Mouse (Mus musculus) heart, postnatal 25 days (tissue): ENCODE measurements around the gene Cd3e. TPM values are rescaled to one million over a fixed set of nuclear protein-coding genes. Genes with fewer than 3 reads are reported as not detected.

Experiments used
- DNase-seq: peaks from one replicate; pipeline ENCODE4 v3.0.0; 2022; ENCODE audit warnings: low spot score
- intact Hi-C: fragments of 180-260 bp; cut with DNase I; formaldehyde crosslinking; loops from one replicate; pipeline ENCODE4 v1.15.1; 2025
- total RNA-seq, 2 experiments: library from RNA; stranded (reverse); gene quantifications; 2 replicates each; pipeline ENCODE4 v1.2.3; 2021

Gene Cd3e
- total RNA-seq, 2 experiments from 2014 or later: 0.36 to 0.57 TPM

DNA sequence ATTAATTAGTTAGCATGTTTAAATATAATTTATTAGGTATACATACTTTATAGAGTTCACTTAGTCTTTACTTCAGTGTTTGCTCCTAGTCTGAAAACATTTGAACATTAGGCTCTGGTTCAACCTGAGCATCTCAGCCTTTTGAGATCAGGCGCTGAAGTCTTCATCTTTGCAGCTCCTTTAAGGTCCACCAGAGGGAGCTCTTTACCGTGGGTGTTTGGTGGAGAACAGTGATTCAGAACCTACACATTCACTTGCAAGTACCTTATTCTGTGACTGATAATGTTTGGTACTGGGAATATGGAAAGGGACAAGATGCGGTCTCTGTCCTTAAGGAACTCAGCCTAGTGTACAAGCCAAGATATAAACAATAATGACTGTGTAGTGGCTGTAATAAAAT lies 13.4 kb upstream of the Cd3e start:
- no peak for DNase-seq
- intact Hi-C loops: loop anchor here (1.0 to 2.0 kb wide), 2 partner anchors 26 to 124 kb away; no protein-coding TSS in a partner anchor

GRCm38 (mm10) chr9:45018031-45018430 lies 8.6 kb upstream of the Cd3e start:
- intact Hi-C loops: no loop called here
- DNase-seq: no peak

GRCm38 (mm10) chr9:45015841-45016240 lies 6.4 kb upstream of the Cd3e start:
- intact Hi-C loops: no loop called here
- no peak for DNase-seq

GRCm38 (mm10) chr9:45014879-45015278 lies 5.5 kb upstream of the Cd3e start:
- intact Hi-C loops: no loop called here
- DNase-seq: no peak

- intact Hi-C loops: no loop called here
- no peak for DNase-seq
Measured at GRCm38 (mm10) chr9:45011291-45011690, 1.9 kb upstream of the Cd3e start.

GRCm38 (mm10) chr9:45010461-45010860 lies 1.0 kb upstream of the Cd3e start:
- intact Hi-C loops: no loop called here
- no peak for DNase-seq

DNA sequence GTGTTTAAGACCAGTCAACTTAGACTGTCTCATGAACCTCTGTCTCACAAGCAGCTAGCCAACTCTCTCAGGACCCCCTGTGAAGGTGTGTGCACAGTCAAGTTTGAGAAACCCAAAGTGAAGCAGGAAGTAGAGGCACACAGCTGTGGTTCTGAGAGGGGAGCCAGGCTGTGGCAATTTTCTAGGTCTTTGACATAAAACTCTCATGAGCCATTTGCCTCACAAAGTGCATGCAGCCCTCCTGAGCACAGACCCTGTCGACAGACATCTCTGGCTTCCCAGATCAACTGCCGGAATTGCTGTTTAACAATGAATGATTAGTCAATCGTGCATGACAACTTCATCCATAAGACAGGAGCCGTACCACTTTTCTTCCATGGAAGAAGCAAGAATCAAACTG lies 1.1 kb downstream of the Cd3e start:
- DNase-seq: no peak
- intact Hi-C loops: no loop called here

DNA sequence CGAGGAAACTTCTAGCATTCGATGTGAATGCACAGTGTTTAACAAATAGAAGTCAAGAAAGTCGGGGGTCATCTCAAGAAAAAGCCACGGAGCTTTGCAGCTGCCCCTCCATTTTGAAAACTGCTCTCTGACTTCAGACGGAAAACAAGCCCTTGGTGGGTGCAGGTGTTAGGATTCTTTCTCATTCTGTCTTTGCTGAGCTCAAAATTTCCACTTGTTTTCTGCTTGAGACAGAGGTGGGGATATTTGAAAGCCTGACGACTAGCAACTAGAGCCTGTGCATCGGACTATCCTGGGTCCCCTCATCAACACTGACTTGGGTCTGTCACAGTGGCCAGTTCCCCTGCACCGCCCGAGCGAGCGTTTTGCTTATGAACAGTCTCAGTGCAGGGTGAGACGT lies 2.0 kb downstream of the Cd3e start:
- intact Hi-C loops: no loop called here

DNA sequence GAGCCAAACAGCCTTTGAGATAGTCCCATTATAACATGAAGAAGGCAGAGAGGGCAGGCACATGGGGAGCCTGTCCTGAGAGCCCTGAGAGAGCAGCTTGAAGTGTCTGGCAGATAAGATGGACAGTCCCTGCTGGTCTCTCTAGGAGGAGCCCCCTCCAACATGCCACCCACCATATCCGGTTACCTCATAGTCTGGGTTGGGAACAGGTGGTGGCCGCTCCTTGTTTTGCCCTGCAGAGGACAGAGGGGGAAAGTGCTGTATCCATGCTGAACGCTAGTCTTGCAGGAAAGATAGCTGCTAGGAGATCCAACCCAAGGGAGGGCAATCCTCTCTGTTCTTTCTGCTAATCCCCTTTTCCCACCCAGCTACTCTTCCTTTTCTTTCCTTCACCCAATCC lies 9.2 kb downstream of the Cd3e start:
- intact Hi-C loops: no loop called here
- DNase-seq: no peak

More for the DNA sequence above, 2.0 kb downstream of the Cd3e start:
- no peak for DNase-seq

DNA sequence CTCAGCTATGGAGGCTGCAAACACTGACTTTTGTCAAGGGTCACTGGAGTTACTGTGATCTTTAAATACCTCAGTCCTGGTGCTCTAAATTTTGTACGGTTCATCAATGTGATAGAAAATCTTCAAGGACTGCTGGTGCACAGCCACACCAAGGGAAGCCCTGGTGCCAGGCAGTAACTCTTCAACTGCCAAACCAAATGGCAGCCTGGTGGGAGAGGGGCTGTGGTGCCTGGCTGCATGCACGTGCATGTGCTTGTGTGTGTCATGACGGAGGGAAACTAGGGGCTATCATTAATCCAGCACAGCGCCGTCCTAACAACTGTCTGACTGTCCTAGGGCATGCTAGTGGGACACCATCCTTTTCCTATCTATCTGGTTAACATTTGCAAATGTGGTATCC lies 9.7 kb downstream of the Cd3e start:
- DNase-seq: no peak
- intact Hi-C loops: no loop called here

DNA sequence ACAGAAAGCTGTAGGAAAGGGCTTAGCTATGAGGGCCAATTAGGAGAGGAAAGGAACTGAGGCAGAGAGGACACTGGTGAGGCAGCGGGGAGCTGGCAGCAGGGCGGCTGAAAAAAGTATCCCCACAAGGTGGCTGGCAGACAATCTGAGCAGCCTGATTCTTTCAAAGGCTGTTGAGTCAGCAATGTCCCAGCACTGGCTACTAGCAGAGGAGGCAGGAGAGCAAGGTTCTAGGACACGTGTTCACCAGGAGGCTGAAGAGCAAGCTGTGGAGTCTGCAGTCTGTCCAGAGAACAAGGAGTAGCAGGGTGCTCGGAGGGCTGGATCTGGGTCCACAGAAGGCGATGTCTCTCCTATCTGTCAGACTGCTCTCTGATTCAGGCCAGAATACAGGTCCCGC lies 10.3 kb downstream of the Cd3e start:
- DNase-seq: no peak
- intact Hi-C loops: no loop called here

- DNase-seq: no peak
Measured at GRCm38 (mm10) chr9:44998138-44998537, 11.3 kb downstream of the Cd3e start.

GRCm38 (mm10) chr9:44996590-44996989 lies 12.8 kb downstream of the Cd3e start:
- intact Hi-C loops: no loop called here

More at GRCm38 (mm10) chr9:44998138-44998537, 11.3 kb downstream of the Cd3e start:
- intact Hi-C loops: no loop called here

DNA sequence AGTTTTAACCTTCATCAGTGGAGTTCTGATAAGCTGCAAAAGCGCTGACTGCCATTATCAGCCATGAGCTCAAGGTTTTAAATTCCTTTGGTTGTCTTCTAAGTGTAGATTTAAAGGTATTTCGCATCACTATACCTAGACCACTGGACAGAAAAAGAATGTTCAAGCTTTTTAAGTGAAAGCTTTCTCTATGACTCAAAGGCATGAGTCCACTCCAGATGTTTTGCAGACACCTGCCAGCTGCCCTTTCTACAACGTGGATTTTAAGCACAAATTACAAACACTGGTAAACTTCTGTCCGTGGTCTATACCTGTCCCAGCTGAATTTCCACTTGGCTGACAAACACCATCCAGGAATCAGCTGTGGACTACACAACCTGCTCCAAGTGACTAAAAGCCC lies 14.5 kb downstream of the Cd3e start:
- DNase-seq: no peak
- intact Hi-C loops: no loop called here

More at GRCm38 (mm10) chr9:44996590-44996989, 12.8 kb downstream of the Cd3e start:
- DNase-seq: no peak

DNA sequence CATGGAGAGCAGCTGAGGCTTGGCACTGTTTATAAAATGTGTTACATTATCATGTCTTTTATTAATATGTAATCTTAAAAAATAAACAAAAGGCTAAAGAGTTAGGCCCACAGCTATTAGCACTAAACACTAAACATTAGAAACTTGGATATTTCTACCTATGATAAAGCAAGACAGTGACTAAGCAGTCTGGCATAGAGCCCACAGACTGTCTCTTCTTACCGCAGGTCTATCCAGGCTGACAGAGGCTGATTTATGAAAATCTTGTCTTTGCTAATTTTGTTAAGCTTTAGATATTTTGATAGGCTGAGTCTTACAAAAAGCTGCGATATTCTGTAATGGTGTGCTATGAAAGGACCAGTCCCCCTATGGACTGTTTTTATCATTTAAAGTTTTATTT lies 16.2 kb downstream of the Cd3e start:
- no peak for DNase-seq
- intact Hi-C loops: no loop called here

- intact Hi-C loops: no loop called here
Measured at GRCm38 (mm10) chr9:44992271-44992670, 17.2 kb downstream of the Cd3e start.

GRCm38 (mm10) chr9:44991821-44992220 lies 17.6 kb downstream of the Cd3e start:
- intact Hi-C loops: no loop called here
- DNase-seq: no peak

More at GRCm38 (mm10) chr9:44992271-44992670, 17.2 kb downstream of the Cd3e start:
- no peak for DNase-seq

DNA sequence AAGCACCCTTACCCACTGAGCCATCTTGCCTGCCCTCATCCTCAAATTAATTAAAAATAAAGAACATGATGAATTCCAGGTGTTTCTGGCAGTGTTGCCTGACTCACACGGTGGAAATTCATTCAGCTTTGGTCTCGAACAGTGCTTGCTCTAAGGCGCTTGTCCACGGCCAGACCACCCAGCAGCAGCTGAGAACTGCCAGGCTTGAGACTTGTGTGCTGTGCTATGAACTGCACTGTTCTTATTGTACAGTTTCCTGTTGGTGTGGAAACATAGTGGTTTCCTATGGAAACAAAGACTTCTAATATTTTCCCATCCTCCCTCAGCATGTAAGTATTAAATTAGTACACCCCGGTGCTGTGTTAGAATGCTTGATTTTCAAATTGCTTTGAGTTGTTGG lies 22.5 kb downstream of the Cd3e start:
- DNase-seq: no peak
- intact Hi-C loops: no loop called here

DNA sequence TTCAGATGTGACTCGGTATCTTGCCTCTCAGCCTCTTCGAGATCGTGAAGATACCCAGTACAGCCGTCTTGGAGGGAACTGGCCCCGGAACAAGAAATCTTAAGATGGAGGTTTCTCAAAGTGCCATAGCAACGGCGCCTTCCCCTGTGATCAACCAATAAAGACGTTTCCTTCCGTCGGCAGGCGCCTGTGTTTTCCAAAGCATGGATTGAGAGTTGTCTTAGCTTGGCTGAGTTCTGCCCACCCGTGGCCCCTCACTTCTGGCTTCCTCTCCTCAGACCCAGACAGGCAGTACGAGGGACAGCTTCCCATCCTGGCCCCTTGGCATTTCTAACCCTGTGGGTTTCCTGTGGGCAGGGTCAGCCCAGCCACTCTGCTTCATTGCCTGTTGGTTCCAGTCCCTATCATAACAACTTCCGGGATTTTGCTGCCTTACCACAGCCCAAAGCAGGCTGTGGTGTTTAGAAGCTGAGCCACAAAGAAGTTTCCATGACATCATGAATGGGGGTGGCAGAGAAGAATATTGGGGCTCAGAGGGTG lies 23.1 kb downstream of the Cd3e start:
- DNase-seq: no peak

DNA sequence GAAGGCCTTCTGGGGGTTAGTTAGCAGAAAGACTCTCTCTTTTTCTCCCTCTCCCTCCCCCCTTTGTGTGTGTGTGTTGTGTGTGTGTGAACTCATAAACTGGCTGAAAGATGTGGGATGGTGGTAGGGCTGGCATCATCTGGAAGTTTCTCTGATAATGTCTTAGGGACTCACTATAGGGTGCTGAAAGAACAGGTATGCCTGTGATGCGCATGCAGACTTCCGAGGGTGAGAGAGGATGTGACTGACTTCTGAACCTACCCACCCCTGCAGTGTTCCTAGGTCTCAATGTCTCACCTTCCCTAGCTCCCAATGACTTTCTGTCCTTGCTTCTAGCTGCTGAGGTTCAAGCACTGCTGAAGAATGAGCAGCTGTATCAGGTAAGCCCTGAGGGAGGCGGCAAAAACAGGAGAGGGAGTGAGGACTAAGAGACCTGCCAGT lies 23.7 kb downstream of the Cd3e start:
- no peak for DNase-seq
- intact Hi-C loops: no loop called here

More for the DNA sequence above, 23.1 kb downstream of the Cd3e start:
- intact Hi-C loops: no loop called here

DNA sequence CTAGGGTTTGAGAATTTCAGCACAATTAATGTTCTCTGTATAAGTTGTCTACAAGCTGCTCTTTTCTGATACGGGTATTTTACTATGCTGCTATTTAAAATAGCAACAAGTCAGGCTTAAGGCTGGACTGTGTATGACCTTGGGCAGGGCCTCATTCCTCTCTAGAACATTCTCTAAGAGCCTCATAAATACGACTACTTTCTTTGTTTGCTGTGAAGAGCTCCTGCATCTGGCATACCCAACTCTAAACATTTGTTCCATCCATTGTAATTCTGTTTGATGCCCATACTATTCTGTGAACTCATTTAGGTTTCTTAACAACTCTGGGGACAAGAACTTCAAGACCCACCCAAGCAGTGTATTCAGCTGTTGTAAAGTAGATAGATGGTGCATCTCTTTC lies 26.4 kb downstream of the Cd3e start:
- DNase-seq: no peak
- intact Hi-C loops: no loop called here

DNA sequence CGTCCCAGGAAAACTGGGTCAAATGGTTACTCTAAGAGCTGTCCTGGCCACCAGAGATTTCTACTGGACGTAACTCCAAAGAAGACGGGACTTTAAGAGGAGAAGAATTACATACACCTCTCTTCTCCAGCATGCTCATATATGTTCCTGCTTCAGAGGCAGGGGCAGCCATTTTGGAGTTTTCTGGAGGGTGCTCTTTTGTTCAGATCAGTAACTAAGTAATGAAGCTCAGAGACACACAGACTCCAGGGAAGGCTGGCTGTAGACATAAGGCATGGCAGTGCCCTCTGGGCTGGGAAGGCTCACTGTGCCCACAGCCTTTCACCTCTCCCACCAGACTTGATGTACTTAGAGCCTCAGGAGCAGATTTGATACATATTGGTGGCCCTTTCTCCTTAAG lies 26.9 kb downstream of the Cd3e start:
- no peak for DNase-seq
- intact Hi-C loops: no loop called here
